Mouse (Mus musculus) lung, postnatal 25 days (tissue): ENCODE data around the gene Pakap.
A peak's percentile ranks its signal among the peaks of the same experiment; 100 is the strongest.
"Not testable (repeated sequence)": the region's sequence is repeated elsewhere in the genome, so short reads cannot be mapped to it uniquely, and the experiment has no call there.

Experiments used
- DNase-seq: peaks from one replicate; pipeline ENCODE4 v3.0.0; 2022; ENCODE audit warnings: low spot score

The Pakap gene

GRCm38 (mm10) chr4:57879804-57880357 lies 311.9 kb downstream of the Pakap start:
- peak; percentile 79 for DNase-seq

- DNase-seq, result no peak
Measured at GRCm38 (mm10) chr4:57883520-57884421, 315.8 kb downstream of the Pakap start.

- DNase-seq, result no peak
Measured at GRCm38 (mm10) chr4:57884511-57884910, 316.5 kb downstream of the Pakap start.

GRCm38 (mm10) chr4:57885186-57885585 lies 317.2 kb downstream of the Pakap start:
- DNase-seq, result no peak

GRCm38 (mm10) chr4:57886066-57886887 lies 318.3 kb downstream of the Pakap start:
- DNase-seq, result peak; percentile 50

- no peak for DNase-seq
Measured at GRCm38 (mm10) chr4:57886888-57887230, 318.9 kb downstream of the Pakap start.

GRCm38 (mm10) chr4:57888246-57888645 lies 320.3 kb downstream of the Pakap start:
- DNase-seq, result no peak

GRCm38 (mm10) chr4:57888978-57889377 lies 321.0 kb downstream of the Pakap start:
- not testable (repeated sequence) for DNase-seq

GRCm38 (mm10) chr4:57889773-57890172 lies 321.8 kb downstream of the Pakap start:
- DNase-seq, result no peak

GRCm38 (mm10) chr4:57892001-57892586 lies 324.1 kb downstream of the Pakap start:
- no peak for DNase-seq

- DNase-seq, result no peak
Measured at GRCm38 (mm10) chr4:57895140-57895539, 327.2 kb downstream of the Pakap start.

- no peak for DNase-seq
Measured at GRCm38 (mm10) chr4:57895902-57896301, 327.9 kb downstream of the Pakap start.

- no peak for DNase-seq
Measured at GRCm38 (mm10) chr4:57896631-57897030, 328.7 kb downstream of the Pakap start.

GRCm38 (mm10) chr4:57901210-57901609 lies 333.2 kb downstream of the Pakap start:
- peak; percentile 39 for DNase-seq

GRCm38 (mm10) chr4:57902619-57903018 lies 334.6 kb downstream of the Pakap start:
- no peak for DNase-seq

- DNase-seq, result peak; percentile 67
Measured at GRCm38 (mm10) chr4:57904211-57904610, 336.2 kb downstream of the Pakap start.

- DNase-seq, result peak; percentile 54
Measured at GRCm38 (mm10) chr4:57904638-57905037, 336.7 kb downstream of the Pakap start.

- DNase-seq, result no peak
Measured at GRCm38 (mm10) chr4:57906708-57907107, 338.7 kb downstream of the Pakap start.

- DNase-seq, result no peak
Measured at GRCm38 (mm10) chr4:57908860-57909259, 340.9 kb downstream of the Pakap start.

GRCm38 (mm10) chr4:57913021-57913420 lies 345.0 kb downstream of the Pakap start:
- no peak for DNase-seq

- peak; percentile 17 for DNase-seq
Measured at GRCm38 (mm10) chr4:57914193-57915190, 346.5 kb downstream of the Pakap start.
